Mouse (Mus musculus): ENCODE data around the gene AC161166.1.

- no peak for TF ChIP-seq CTCF (IDR thresholded peaks at IDR 0.05; ENCODE audit: low read depth, low read length)
- no peak for TF ChIP-seq POLR2A (IDR thresholded peaks at IDR 0.05; ENCODE audit: borderline replicate concordance, low read depth, low read length)
These were observed 39.8 kb downstream of the AC161166.1 start for GRCm38 (mm10) chr7:24472442-24472841.

Data from bone marrow macrophage, adult 2 months (primary cell).